Mouse (Mus musculus) megakaryocyte-erythroid progenitor cell, adult 5 weeks (primary cell): ENCODE measurements around the gene Vtn. TPM values are rescaled to one million over a fixed set of nuclear protein-coding genes. Genes with fewer than 3 reads are reported as not detected.

Experiments used
- polyA plus RNA-seq: library from polyadenylated mRNA; stranded (reverse); fragments of >175 nt; gene quantifications from 2 replicates; pipeline ENCODE4 v1.2.3, GENCODE M21; 2012

The Vtn gene
- not detected in 2 replicates for polyA plus RNA-seq

DNA sequence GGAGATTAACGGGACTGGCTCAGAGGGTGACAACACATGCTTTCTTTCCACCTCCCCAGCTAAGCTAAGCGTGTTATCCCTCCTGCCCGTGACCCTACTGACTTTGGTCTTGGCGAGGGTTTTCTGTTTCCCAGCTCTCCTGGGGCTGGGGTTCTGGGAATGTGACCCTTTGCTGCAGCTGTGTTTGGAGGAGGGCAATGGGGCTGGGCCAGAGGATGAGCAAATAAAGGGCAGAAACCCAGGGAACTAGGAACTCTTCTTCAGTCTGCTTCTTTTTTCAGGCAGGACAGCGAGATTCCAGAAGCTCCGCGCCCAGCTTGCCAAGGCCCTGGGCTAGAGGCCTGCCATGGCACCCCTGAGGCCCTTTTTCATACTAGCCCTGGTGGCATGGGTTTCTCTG lies at the start of gene Vtn:
TSS of gene Vtn (plus strand) at position 88 of the 400 bp plus-strand sequence.

DNA sequence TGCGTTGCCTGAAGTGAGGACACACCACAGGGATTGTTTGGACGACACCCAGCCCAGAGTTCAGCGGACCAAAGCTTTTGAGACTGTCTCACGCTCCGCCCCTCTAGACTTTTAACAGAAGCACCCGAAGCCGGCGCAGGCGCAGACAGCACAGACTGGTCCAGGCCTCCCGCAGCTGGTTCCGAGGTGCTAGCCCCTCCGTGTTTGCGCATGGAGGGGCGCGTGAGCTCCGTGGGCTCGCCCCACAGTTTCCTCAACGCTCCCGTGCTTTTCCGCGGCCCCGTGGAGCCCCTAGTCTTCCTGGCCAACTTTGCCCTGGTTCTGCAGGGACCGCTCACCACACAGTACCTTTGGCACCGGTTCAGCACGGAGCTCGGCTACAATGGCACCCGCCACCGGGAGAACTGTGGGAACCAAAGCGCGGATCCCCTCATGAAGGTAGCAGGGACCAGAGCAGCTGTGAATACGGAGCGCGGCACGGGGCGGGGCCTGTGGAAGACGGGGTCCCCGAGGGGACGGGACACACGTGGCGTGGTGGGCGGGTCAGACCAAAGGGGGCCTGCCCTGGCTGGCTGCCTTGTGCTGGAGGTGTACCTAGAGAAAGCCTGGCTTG lies 33.2 kb upstream of the Vtn start, which contains the start of gene Slc46a1:
TSS of gene Slc46a1 (plus strand) at position 130 of the 613 bp plus-strand sequence.

DNA sequence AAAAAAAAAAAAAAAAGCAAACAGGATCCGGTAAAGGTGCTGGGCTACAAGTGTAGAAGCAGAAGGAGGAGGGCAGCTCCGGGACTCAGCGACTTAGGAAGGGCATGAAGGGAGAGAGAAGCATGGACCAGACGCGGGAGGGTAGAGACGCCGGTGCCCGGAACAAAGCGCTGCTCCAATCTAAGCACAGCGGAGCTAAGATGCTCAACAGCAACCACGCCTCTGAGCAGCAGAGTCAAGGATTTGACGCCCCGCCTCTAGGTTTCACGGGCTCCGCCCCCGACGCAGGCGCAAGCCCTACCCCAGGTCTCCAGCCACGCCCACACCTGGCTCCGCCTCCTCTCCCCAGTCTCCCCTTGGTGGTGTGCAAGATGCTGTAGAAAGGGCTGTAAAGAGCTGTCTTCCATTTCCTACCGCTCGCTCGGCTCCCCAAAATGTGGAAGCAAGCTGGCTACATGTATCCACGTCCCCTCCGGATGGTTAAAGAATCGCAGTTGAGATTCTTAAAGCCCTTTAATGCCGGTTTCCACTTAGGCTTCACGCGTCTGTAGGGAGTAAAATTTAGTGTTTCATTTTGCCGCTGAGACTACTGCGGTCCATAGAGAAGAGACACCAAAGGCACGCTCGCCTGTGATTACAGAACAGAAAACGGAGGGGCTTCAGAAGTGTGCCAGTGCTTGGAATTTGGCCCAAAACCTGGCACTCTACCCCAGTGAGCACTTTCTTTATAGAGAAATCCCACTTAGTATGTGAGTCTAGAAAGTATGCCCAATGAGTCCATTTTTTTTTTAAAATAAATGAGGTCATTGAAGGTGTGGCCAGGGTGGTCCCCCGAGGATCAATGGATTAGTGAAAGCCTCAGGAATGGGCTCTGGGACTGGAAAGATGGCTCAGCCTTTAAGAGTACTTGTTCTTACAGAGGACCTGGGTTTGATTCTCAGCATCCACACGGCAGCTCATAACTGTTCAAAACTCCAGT lies 1.1 kb upstream of the Vtn start, which contains the start of gene Sarm1:
TSS of gene Sarm1 (minus strand) at position 211 of the 979 bp plus-strand sequence.

DNA sequence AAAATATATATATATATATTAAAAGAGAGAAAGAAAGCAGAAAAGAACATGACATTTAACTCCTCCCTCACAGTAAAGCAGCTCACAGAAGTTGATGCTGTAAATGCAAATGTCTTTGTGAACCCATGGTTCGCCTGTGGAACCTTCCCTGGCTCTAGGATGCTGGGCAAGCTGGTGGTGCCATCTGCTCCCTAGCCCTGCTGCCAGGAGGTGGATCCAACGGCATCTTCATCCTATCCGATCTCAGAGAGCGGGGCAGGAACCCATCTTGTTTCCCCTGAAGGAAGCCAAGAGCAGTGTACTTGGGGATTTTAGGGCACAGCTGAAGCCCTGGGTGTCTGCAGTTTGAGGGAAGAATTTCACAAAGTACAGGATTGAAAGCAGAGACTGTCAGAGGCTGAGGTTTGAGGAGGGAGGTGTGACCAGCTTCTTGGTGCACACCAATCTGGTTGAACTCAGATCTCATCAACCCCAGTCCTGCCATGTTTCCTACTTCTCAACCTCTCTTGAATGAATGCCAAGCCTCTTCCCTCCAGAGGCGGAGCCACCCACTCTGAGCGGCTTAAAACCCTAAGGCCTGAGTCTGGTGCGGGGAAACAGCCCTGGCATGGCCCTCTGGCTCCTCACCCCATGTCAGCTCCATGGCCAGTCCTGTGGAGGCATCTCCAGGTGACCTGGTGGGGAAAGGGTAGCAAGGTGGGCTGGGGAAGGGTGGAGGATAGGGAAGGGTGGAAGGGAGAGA lies 4.2 kb downstream of the Vtn start, which contains the start of gene Sebox:
TSS of gene Sebox (plus strand) at position 539 of the 742 bp plus-strand sequence.

DNA sequence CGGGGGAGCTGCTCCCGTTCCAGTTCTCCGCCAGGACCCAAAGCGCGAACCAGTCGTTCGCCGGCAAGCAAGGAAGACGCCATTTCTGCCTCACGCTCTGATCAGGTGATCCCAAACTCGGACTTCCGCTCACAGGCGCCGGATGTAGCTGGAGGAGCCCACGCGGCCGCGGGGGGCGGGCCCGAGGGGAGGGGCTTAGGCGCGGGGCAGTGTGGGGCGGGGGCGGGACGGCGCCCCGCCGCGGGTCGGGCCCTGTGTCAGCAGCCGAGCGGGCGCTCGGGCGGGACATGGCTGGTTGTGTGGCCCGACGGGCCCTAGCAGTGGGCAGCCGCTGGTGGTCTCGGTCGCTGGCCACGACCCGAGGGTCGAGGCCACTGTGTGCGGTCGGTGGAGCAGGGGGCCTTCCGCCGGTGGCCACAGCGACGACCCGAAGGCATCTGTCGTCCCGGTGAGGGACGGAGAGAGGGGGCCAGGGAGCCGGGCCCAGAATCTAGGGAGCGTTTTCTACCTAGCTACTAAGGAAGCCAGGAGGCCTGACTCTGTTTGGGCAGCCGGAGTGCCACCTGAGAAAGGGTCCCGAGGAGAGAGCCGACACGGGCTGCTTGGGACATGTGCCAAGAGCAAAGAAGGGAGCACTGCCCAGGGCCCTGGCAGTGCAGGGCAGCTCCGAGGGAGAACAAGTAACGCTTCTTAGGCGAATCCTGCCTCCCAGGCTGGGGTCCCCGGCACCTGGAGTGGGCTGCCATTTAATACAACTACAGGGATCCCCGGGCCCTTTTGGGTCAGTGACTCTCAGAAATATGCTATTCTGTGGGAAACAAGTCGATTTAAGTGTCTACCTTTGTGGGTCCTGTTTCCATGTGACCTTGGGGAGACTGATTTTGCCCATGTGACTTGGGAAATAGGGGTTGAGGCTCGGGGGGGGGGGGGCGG lies 13.4 kb downstream of the Vtn start, which contains the start of the genes Tmem199 and Poldip2:
TSS of gene Tmem199 (minus strand) at position 148 of the 933 bp plus-strand sequence.
TSS of gene Poldip2 (plus strand) at position 169 of the 933 bp plus-strand sequence.

DNA sequence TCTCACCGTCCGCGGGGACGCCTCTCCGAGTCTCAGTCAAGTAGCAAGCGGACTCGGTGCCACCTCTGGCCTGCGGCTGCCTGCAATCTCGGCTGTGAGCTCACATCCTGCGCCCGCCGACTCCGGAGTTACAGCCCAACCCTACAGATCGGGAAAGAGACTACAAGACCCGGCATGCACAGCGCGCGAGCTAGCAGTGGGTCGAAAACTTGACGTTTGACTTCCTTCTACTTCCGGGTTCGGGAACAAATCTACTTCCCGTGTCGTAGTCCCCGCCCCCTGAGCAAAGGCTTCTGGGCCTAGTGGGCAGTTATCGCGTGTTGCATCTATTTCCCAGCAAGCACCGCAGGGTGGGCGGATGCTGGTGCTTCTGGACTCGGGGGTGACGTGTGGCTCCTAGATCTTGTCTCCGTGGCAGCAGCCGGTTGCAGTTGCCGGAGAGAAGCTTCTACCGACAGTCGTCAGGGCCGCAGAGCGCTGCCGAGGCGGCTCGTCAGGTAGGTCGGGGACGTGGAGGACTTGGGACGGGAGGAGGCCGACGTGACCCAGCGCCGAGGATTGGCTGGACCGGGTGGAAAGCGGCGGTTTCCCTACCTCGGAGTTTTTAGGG lies 37.3 kb downstream of the Vtn start, which contains the start of the genes Tnfaip1 and Ift20:
TSS of gene Tnfaip1 (minus strand) at position 253 of the 610 bp plus-strand sequence.
TSS of gene Ift20 (plus strand) at position 282 of the 610 bp plus-strand sequence.

DNA sequence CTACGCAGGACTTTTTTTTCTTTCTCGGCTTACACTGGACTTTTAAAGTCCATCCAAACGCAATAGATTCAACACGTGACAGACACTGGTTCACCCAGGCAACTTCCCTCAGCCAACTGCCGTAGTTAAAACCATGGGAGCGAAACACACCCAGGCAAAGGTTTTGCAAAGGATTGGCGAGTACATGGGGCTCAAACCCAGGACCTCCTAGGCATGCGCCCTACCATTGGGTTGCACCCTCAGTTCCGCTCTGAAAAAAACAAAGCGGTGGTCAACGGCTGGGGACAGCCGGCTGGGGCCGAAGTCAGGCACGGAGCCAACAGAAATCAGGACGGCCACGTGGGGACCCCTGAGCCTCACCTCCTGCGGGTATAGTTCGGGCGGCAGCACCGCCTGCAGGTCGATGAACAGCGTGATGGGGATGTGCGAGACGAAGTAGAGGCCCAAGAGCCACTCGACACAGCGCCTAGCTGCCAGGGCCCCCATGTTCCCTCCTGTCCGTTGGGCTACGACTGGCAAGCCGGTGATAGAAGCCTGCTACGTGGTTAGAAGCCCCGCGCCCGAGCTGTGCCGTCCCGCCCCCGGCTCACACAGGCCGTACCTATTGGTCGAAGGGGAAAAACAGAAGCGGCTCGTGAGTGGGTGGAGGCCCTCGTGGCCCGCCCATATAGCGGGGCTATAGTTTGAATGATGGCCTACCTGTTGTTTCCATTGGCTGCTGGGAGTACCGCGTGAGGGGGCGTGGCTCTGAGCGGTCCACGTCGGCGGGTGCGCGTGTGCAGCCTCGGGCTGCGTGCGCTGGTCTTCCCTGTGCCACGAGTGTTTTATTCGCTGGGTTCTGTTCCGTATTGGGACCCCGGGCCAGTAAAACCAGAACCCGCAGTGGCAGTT lies 51.5 kb downstream of the Vtn start, which contains the start of gene Tmem97:
TSS of gene Tmem97 (minus strand) at position 610 of the 891 bp plus-strand sequence.

Other genes with a start within 250 kb of the Vtn start
- 88.7 and 97.6 TPM in 2 replicates for gene 2610507B11Rik, start 237.3 kb upstream of the Vtn start, polyA plus RNA-seq
- gene BC030499, start 208.2 kb upstream of the Vtn start, polyA plus RNA-seq = not detected in 2 replicates
- 66.8 and 68.5 TPM in 2 replicates for gene Spag5, start 197.6 kb upstream of the Vtn start, polyA plus RNA-seq
- gene Aldoc, start 176.1 kb upstream of the Vtn start, polyA plus RNA-seq = 0.44 and 1.4 TPM in 2 replicates
- 84.7 and 91.0 TPM in 2 replicates for gene Pigs, start 170.7 kb upstream of the Vtn start, polyA plus RNA-seq
- gene Unc119, start 155.6 kb upstream of the Vtn start, polyA plus RNA-seq = 74.0 and 91.3 TPM in 2 replicates
- not detected in 2 replicates for gene Foxn1, start 112.5 kb upstream of the Vtn start, polyA plus RNA-seq
- gene Slc13a2, start 76.9 kb upstream of the Vtn start, polyA plus RNA-seq = 0.05 and 0.10 TPM in 2 replicates
- gene Slc46a1, start 33.4 kb upstream of the Vtn start, polyA plus RNA-seq = 1.1 and 1.7 TPM in 2 replicates
- 0.04 TPM in 1 of 2 replicates, not detected in the other for gene Sarm1, start 1.3 kb upstream of the Vtn start, polyA plus RNA-seq
- not detected in 2 replicates for gene Sebox, start 4.4 kb downstream of the Vtn start, polyA plus RNA-seq
- gene Tmem199, start 13.1 kb downstream of the Vtn start, polyA plus RNA-seq = 8.4 and 11.4 TPM in 2 replicates
- gene Poldip2, start 13.1 kb downstream of the Vtn start, polyA plus RNA-seq = 65.3 and 65.5 TPM in 2 replicates
- gene Tnfaip1, start 37.2 kb downstream of the Vtn start, polyA plus RNA-seq = 2.5 and 4.3 TPM in 2 replicates
- gene Ift20, start 37.3 kb downstream of the Vtn start, polyA plus RNA-seq = 71.6 and 76.3 TPM in 2 replicates
- 24.4 and 34.5 TPM in 2 replicates for gene Tmem97, start 51.7 kb downstream of the Vtn start, polyA plus RNA-seq
- 5.8 and 5.9 TPM in 2 replicates for gene Nlk, start 198.3 kb downstream of the Vtn start, polyA plus RNA-seq